Mouse (Mus musculus) lung, postnatal 36 days (tissue): Measurements from ENCODE around the gene Cbln4.

ENCODE experiments used
- DNase-seq: peaks from one replicate; pipeline ENCODE4 v3.0.0; 2022; ENCODE audit warnings: mixed read lengths

The Cbln4 gene

DNA sequence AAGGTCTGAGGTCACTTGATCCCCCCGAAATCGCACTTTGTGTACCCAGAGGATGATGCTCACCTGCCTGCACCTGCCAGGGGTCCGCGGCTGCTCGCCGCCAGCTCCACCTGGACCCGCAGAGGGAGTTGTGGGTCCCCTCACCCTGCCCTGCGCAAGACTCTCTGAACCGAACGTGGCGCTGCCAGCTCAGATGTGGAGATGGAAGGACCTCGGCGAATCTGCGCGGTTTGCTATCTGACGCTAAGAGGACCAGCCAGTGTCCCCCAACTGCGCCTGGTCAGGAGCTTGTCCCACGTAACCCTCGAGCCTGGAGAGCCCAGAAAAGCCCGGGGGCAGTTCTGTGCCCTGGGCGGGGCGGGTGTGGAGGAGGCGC lies at the start of gene Cbln4:
Cbln4 (minus strand) TSS at position 232 of the 376 bp plus-strand sequence.
- DNase-seq = no peak

DNA sequence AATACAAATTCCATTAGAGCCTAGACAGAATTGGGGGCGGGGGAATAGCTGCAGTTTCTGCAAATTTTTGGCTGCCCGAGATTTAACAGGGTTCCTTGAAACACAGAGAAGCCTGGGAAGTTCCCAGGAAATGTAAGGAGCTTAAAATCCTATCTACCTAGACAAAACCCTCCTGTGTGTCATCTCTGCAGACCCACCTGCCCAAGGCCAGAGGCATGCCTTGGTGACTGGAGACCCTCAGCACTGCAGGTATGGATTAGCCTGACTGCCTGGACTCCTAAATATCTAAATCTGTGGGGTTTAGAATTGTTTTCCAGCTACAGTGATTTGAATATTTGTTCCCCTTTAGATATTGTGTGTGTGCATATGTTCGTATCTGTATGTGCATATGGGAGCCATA lies 35.3 kb upstream of the Cbln4 start:
- DNase-seq = no peak

DNA sequence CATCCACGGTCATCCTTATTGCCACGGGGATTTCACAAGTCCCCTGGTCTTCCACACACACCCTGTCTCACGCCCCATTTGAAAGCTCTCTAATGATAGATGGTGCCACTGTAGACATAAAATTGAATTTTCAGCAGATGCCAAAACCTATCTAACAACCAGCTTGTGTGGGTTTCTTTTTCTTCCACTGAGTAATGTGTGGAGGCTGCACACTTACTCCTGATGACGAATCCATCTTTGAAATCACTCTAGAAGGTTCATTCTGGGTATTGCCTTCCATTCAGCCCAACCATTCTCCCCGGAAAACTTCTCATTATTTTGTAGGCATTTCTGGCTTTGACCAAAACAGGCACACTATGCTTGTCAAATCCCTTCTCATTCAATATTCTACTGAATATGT lies 33.0 kb upstream of the Cbln4 start:
- no peak for DNase-seq

DNA sequence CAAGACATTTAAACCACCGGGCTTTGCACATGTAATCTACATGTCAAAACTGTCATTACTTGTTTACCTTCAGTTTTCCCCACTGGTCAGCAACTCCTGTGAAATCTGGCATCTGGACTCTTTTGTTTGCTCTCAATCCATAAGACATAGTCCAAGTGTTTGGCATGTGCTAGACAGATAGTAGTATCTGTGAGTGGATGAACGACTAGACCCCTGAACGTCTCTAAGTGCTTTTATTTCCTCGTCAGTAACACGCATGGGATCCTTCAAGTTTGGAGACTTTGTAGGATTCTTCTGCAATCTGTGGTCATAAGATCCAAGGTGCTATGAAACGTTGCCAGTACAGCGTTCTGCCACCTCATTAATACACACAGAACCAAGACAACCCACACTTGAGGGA lies 19.6 kb upstream of the Cbln4 start:
- no peak for DNase-seq

DNA sequence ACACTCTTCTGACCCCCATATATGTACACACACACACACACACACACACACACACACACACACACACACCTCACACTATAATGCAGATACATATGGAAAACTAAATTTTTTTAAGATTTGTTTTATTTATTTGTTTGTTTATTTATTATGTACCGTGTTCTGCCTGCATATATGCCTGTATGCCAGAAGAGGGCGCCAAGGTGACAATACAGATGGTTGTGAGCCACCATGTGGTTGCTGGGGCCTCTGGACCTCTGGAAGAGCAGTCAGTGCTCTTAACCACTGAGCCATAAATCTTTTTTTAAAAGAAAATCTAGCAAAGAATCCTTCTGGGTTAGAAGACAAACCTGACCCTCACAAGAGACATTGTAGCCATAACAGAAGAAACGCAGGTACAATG lies 16.5 kb upstream of the Cbln4 start:
- no peak for DNase-seq

DNA sequence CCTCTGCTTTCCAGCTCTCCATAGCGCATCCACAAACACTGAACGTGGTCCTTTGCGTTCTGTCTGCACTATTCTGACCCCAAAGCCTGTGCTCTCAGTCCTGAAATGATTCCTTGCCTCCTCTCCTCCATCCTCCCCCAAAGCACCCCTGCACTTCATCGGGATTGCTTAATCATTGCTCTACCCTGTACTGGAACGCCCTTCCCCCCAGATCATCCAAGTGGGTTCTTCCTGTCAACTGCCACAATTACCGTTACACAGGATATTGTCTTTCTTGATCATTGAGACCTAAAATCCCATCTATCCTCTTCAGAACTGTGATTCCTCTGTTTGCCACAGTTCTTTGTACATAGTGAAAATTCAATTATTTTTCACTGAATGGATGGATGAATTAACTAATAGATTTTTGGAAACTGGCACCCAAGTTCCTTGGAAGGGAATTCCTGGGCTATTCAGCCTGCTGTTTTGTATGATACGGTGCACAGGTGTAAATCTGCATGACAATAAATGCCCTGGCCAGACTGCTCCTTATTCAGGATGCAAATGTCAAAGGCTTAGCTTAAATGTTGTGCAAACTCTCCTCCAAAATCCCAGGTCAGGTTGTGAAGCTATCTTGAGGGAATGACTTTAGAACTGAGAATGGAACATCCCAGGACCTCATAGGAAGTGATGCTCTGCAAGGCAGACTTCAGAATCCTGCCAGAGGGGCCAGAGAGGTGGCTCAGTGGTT lies 15.8 kb upstream of the Cbln4 start:
- DNase-seq = no peak

DNA sequence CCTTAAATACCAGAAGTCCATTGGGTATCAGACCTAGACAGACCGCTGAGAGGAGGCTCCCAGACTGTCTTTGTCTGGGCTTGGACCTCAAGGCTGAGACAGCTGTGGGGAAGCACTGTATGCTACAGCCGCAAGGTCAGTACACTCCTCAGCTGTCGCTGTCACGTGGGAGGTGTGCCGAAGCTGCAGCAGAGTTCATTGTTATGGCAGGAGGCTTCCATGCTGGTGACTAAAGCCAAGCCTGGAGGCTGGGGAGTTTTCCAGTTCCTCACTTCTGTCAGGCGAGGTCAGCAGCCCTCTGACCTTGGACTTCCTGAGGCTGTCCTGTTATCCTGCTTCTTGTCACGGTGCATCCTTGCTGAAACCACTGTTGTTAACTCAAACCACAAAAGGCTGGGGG lies 2.7 kb upstream of the Cbln4 start:
- DNase-seq = no peak

DNA sequence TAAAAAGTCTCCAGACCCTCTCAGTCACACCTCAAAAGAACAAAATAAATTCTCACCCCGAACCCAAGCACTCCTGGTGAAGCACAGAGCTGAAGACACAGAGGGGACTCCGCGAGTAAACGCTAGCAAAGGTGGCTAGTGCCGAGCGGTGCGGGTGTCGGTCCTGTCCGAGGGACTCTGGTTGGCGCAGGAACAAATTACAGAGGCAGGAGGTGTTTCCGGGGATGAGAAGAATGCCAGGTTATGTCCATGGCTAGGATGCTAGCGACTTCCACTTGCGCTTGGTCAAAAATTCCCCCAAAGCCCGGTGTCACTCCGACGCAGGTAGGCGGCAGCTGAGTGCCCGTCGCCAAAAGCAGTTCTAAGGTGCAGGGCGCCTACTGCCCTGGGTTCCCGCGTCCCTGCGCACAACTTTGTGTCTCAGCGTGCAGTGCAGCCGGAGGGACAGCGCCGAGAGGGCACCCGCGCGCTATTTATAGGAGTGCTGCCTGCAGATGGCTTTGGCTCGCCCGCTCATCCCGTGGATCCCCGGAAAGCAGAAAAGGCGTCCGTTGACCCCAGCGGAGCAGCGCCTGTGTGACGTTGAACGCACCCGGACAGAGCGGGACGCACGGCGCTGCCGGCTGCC lies 545 bp downstream of the Cbln4 start:
- DNase-seq = no peak

DNA sequence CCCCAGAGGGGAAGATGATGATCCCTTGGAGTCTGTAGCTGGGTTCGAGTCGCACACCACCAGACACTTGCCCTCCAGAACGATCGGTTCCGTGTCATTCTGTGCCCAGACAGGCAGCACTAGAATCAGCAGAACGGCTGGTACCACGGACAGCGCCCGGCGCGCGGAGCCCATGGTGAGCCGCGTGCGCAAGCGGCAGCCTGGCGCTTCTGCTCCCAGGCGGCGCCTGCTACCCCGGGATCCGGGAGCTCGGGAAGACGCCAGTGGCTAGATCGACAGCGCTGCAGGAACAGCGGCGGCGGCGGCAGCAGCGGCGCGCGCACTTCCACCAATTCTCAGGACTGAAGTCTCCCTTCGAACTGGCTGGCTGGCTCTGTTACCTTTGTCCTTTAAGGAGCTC lies 1.1 kb downstream of the Cbln4 start:
- DNase-seq = peak; percentile 46

DNA sequence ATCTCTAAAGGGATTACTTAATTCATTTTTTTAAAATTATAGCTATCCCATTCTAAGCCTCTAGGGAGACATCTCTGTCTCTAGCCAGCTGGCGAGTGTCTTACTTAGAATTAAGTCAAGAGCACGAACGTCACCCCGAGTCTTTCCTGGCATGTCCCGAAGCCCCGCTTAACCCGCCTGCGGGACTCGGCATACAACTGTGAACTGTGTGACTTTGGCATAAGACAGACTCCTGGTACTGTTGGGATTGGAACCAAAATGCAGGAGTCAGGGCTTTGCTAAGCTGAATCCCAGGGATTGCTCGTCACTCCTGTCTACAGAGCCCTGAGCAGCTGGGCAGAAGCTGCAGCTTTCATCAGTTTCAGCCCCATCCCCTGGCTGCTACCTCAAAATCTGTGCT lies 2.4 kb downstream of the Cbln4 start:
- no peak for DNase-seq

DNA sequence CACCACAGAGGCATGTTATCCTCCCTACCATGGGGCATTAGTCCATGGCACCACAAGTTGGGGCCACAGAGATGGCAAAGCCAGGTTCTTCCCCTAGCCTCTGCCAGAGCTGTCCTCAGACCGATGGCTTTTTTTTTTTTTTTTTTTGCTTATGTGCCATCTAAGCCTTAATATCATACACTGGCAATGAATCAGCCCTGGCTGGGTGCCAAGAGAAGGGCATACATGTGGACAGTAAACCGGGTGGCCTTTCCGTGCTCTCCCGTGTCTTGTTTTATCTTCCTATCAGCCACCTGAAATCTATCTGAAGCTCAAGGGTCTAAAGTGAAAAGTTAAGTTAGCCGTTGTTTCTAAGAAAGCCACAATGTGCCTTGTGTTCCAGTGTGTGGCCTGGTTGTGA lies 3.7 kb downstream of the Cbln4 start:
- DNase-seq = no peak

DNA sequence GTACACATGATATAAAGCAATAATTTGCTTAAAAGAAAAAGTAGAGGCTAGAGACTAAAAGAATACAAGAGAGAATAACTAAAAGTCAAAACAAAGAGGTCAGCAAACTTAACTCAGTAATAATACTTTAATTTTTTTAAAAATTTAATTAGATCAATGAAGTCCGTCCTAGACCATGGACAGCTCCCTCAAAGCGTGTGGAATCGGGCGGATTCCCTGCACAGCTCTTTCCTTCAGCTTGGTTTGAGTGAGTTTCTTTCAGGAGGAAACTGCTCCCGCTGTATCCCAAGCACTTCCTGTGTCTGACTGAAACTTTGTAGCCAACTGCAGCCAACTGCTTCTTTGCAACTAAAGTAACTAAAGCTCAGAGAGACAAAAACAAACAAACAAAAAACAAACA lies 9.0 kb downstream of the Cbln4 start:
- no peak for DNase-seq

DNA sequence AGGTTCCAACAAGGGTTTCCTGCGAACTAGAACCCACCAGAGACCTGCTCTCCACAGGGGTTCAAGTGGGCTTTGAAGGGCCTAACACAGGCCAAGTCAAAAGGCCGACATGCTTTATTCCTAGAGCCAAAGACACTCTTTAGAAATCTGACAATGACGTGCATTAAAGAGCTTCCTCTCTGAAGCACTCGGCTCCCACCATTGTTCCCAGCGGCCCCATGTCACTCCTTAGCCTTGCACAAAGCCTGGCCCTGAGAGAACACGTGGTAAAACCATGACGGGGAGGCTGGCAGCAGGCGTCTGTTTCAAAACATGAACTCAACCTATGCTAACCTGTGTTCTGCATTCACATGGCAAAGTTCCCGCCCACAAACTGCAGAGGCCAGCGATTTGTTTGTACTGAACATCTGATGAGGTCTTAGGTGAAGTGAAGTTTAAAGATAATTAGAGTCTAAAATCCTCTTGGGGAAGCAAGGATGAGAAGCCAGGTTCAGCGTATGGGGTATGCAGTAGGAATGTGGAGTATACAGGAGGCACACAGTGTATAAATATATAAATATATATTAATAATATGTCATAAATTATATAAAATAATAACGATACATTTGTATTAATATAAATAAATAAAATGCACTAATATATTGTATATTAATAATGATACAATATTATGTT lies 17.7 kb downstream of the Cbln4 start:
- DNase-seq = no peak

DNA sequence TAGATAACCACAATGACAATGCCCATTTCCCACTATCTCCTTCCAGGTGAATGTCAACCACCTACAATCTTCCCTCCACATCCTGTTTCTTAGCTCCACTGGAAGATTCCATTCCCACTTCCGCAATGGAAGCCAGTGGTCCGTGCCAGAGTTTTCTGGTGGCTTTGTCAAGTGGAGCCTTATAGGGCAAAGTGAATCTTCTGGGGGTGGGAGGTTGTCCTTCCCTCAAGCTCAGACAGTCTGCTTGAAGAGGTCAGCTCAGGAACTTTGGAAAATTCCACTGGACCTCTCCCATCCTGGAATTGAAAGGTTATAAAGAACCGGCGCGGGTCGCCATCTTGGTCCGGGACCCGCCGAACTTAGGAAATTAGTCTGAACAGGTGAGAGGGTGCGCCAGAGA lies 36.5 kb downstream of the Cbln4 start:
- DNase-seq = no peak

DNA sequence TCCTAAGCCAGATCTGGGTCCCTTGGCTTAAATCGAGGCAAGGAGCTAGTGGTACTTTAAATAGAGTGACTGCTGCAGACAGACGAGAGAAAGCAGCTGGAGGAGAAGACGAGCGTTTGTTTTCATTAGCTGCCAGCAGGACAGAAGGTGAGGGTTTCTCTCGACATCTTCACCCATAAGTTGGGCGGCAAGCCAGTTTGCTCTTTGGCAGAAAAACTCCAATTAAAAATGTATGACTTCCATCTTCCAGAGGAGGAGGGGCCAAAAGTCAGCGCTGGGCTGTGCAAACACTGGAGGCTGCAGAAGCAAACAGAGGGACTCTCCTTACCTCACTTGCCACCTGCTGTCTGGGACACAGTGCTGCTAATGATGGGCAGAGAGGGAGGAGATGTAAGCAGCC lies 37.3 kb downstream of the Cbln4 start:
- DNase-seq = peak; percentile 2

DNA sequence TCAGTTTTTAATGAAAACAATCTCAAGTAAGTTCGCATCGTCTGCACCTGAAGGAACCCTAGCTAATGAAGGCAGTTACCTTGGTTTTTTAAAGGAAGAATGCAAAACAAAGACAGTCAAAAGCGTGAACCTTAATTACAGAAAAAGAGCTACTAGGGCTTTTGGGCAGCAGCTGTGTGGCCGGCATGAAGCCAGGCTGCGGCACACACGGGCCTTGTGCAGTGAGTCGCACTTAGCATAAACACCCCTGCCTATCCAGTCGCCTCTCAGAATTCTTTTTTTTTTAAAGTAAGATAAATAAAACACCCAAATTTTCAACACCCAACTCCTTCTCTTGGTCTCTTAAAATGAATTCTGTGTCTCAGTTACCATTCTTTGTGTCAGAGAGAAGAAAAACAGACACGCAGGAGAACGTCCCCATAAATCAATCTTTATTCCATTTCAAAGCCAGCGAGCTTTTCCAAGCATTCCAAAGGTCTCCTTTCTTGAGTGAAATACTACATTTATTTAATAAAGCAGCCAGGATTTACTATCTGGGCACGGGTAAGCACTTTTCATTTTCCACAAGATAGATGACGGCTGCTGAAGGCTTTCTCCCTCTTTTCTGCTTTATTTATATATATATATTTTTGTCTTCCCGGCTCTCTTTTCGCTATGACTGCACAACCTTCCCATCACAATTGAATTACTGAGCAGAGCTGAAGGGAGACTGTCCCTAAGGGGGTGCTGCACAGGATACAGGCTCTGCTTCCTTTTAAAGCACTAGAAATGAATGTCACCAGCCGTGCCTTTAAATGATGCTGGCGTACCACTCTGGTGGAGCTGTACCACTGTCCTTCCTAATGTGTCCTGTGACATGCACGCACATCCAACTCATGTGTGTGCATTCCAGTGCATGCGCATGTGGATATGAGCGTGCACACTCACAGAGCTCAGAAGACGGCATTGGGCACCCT lies 39.0 kb downstream of the Cbln4 start:
- no peak for DNase-seq

DNA sequence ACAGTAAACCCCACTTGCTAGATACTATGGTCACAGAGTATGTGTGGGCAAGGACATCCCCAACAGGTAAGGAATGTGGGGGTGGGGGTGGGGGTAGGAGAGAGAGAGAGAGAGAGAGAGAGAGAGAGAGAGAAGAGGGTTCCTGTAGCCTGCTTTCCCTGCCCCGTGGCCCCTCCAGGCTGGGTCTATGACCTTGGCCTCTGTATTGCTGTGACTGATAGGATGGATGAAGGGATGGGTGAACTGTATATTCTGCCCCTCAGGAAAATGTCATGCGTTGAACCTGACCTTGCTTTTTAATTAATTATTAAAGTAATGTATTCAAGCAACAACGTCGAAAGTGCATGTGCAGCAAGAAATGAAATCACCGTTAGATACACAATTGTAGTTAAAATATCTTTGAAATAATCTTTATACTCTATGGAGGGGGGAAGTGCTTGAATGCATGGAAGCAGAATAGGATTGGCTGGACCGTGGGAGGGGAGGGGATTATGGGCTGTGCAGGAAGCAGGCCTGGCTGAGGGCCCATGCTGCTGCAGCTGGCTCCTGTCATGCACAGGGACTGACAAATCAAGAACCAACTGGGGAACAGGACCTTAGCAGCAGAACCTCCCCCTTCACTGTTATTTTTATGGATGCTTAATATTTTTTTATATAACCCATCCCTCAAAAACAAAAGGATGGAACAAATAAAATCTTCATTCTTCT lies 46.1 kb downstream of the Cbln4 start:
- peak; percentile 25 for DNase-seq

DNA sequence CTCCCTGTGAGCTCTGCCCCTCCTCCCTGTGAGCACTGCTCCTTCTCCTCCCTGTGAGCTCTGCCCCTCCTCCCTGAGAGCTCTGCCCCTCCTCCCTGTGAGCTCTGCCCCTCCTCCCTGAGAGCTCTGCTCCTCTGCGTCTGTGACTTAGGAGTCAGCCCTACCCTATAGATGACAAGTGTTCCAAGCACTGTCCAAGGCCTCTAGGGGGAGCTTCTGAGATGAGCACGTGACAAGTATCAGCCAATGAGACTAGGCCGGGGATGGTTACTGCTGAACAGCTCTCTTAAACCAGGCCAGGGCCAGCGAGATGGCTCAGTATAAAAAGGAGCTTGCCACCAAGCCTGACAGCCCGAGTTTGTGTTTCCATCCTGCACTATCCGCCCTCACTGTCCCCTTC lies 48.4 kb downstream of the Cbln4 start:
- peak; percentile 8 for DNase-seq

DNA sequence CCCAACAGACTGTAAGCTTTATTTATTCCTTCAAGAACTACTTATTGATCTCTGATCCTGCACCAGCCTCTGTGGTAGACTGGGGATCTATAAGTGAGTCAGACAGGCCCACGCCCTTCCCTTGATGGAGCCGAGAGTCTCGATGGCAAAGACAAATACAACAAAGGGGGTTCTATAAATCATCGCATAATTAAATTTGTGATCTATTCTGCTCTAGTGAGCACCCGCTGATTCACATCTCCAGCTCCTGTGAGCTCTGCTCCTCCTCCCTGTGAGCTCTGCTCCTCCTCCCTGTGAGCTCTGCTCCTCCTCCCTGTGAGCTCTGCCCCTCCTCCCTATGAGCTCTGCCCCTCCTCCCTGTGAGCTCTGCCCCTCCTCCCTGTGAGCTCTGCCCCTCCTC lies 49.0 kb downstream of the Cbln4 start:
- DNase-seq = no peak

DNA sequence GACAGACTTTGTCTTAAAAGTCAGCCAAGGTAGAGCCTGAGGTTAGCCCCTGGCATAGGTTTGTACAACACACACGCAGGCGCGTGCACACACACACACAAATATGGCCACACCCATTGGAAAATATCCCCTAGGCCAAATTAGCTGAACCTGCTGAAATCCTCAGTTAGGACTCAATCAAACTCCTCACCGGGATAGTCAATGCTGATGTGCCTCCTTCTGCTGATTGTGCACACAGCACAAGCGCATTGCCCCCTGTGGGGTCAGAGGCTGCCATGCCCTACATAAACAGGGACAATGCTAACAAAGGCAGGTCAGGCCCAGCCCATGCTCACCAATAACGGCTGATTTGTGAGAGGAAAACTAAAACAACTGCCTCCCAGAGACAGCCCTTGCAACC lies 56.6 kb downstream of the Cbln4 start:
- no peak for DNase-seq
